Comparison of ENCODE assay signal across 11 mouse cellular contexts in genomic region chr1:40355904-40356521, GRCm38 (mm10). TPM values are rescaled to one million over a fixed set of nuclear protein-coding genes. Genes with fewer than 3 reads are reported as not detected.
DNase-seq lines count a peak whose midpoint lies in the region; ATAC-seq and TF ChIP-seq lines count a peak whose summit lies in the region.
"Had no signal": no experiment of that assay in that cellular context is flagged by ENCODE, and none has a peak within 500 bp of the region (broad histone marks: within the 10 kb centered on the region; RNA-seq: fewer than 3 reads in every experiment).

No protein-coding gene starts in this region.

- intact Hi-C loops in heart, postnatal 10 days (cut with DNase I) = no loop called here

- peak overlapping the region; percentile 16; the same call in 1 of the 2 replicates for H3K27ac ChIP-seq in stomach, embryonic 15.5 days
- H3K27ac ChIP-seq in stomach, postnatal 0 days (replicated peaks) = no peak overlapping the region
- peak overlapping the region; percentile 68 for H3K27ac ChIP-seq in lung, postnatal 0 days (ENCODE audit: low read length)
- H3K27ac ChIP-seq in hindbrain, embryonic 12.5 days = no peak overlapping the region
- no peak overlapping the region for H3K27ac ChIP-seq in midbrain, embryonic 11.5 days (ENCODE audit: low read depth, low read length)
- H3K27ac ChIP-seq: hindbrain, embryonic 10.5 days had no signal

- TF ChIP-seq CTCF in stomach, postnatal 0 days (IDR thresholded peaks at IDR 0.05; ENCODE audit: low read depth) = no peak
- no peak for TF ChIP-seq CTCF in lung, postnatal 0 days (IDR thresholded peaks at IDR 0.05)

- 57% methylated on average over 10 of the region's 10 CpGs for WGBS in stomach, embryonic 15.5 days
- WGBS in stomach, postnatal 0 days = 63% methylated on average over 10 of the region's 10 CpGs
- WGBS in lung, postnatal 0 days = 48% methylated on average over 10 of the region's 10 CpGs
- 84% methylated on average over 10 of the region's 10 CpGs for WGBS in hindbrain, embryonic 12.5 days
- WGBS in midbrain, embryonic 11.5 days = 89% methylated on average over 10 of the region's 10 CpGs

- no peaks in the 10 kb centered on the region for H3K4me1 ChIP-seq in stomach, embryonic 15.5 days
- no peaks in the 10 kb centered on the region for H3K4me1 ChIP-seq in stomach, postnatal 0 days (replicated peaks; ENCODE audit: control insufficient read depth, insufficient read depth)
- no peaks in the 10 kb centered on the region for H3K4me1 ChIP-seq in lung, postnatal 0 days (ENCODE audit: insufficient read depth, low read depth, low read length)
- peaks cover 9% of the 10 kb centered on the region for H3K4me1 ChIP-seq in hindbrain, embryonic 12.5 days
- H3K4me1 ChIP-seq in midbrain, embryonic 11.5 days (ENCODE audit: control insufficient read depth, insufficient read depth, low read length) = no peaks in the 10 kb centered on the region

- H3K27me3 ChIP-seq in stomach, embryonic 15.5 days (replicated peaks) = no peaks in the 10 kb centered on the region
- no peaks in the 10 kb centered on the region for H3K27me3 ChIP-seq in stomach, postnatal 0 days (ENCODE audit: control insufficient read depth, insufficient read depth, low read length)
- H3K27me3 ChIP-seq in lung, postnatal 0 days (replicated peaks; ENCODE audit: insufficient read depth, low read length) = no peaks in the 10 kb centered on the region
- H3K27me3 ChIP-seq in hindbrain, embryonic 12.5 days = no peaks in the 10 kb centered on the region; the same call in 1 of the 2 replicates
- H3K27me3 ChIP-seq in midbrain, embryonic 11.5 days (ENCODE audit: control insufficient read depth, insufficient read depth, low read length) = no peaks in the 10 kb centered on the region

- no peak overlapping the region for H3K9ac ChIP-seq in stomach, embryonic 15.5 days
- no peak overlapping the region for H3K9ac ChIP-seq in stomach, postnatal 0 days (ENCODE audit: low read length)
- no peak overlapping the region for H3K9ac ChIP-seq in lung, postnatal 0 days (replicated peaks; ENCODE audit: low read depth)
- no peak overlapping the region for H3K9ac ChIP-seq in hindbrain, embryonic 12.5 days
- no peak overlapping the region for H3K9ac ChIP-seq in midbrain, embryonic 11.5 days (ENCODE audit: low read length)

- ATAC-seq in stomach, embryonic 15.5 days (ENCODE audit: insufficient read depth, low FRiP score, low read depth) = no peak
- no peak for ATAC-seq in stomach, postnatal 0 days (ENCODE audit: low FRiP score, low TSS enrichment)
- ATAC-seq in lung, postnatal 0 days = no peak; the same call in 1 of the 2 replicates
- no peak for ATAC-seq in hindbrain, embryonic 12.5 days (ENCODE audit: low FRiP score)
- no peak for ATAC-seq in midbrain, embryonic 11.5 days (ENCODE audit: low FRiP score)
- ATAC-seq: intestine, postnatal 0 days had no signal

- no peak overlapping the region for H3K4me2 ChIP-seq in stomach, embryonic 15.5 days
- H3K4me2 ChIP-seq in stomach, postnatal 0 days (replicated peaks; ENCODE audit: low read depth) = no peak overlapping the region
- no peak overlapping the region for H3K4me2 ChIP-seq in lung, postnatal 0 days (replicated peaks; ENCODE audit: low read depth, low read length)
- no peak overlapping the region for H3K4me2 ChIP-seq in hindbrain, embryonic 12.5 days (replicated peaks)
- H3K4me2 ChIP-seq in midbrain, embryonic 11.5 days = no peak overlapping the region

- DNase-seq in heart, adult 11 months = peak; percentile 93
- no peak for DNase-seq in heart, postnatal 10 days
- DNase-seq in stomach, postnatal 0 days (ENCODE audit: low spot score) = no peak
- DNase-seq in lung, postnatal 0 days (ENCODE audit: low spot score) = peak; percentile 35
- DNase-seq in retina, embryonic 14.5 days (ENCODE audit: low spot score) = no peak
- DNase-seq in midbrain, embryonic 11.5 days (ENCODE audit: low spot score, missing footprints) = no peak
- DNase-seq: embryo, embryonic 11 days had no signal

- H3K4me3 ChIP-seq in stomach, embryonic 15.5 days (replicated peaks) = no peak overlapping the region
- no peak overlapping the region for H3K4me3 ChIP-seq in stomach, postnatal 0 days (ENCODE audit: low read depth, low read length)
- H3K4me3 ChIP-seq in lung, postnatal 0 days (ENCODE audit: low read depth, low read length) = no peak overlapping the region
- H3K4me3 ChIP-seq in hindbrain, embryonic 12.5 days = no peak overlapping the region
- no peak overlapping the region for H3K4me3 ChIP-seq in midbrain, embryonic 11.5 days (ENCODE audit: low read depth, low read length)
- H3K4me3 ChIP-seq: hindbrain, embryonic 10.5 days had no signal

- no peak for TF ChIP-seq EP300 in stomach, postnatal 0 days (optimal IDR thresholded peaks at IDR 0.05)
- no peak for TF ChIP-seq EP300 in lung, postnatal 0 days (IDR thresholded peaks at IDR 0.05)

- no peaks in the 10 kb centered on the region for H3K9me3 ChIP-seq in stomach, embryonic 15.5 days
- H3K9me3 ChIP-seq in stomach, postnatal 0 days (ENCODE audit: control insufficient read depth, low read length) = no peaks in the 10 kb centered on the region
- no peaks in the 10 kb centered on the region for H3K9me3 ChIP-seq in lung, postnatal 0 days (ENCODE audit: low read length)
- H3K9me3 ChIP-seq in hindbrain, embryonic 12.5 days (replicated peaks) = no peaks in the 10 kb centered on the region
- H3K9me3 ChIP-seq in midbrain, embryonic 11.5 days (ENCODE audit: control insufficient read depth, low read length) = no peaks in the 10 kb centered on the region
- H3K9me3 ChIP-seq: hindbrain, embryonic 10.5 days had no signal

- no peaks in the 10 kb centered on the region for H3K36me3 ChIP-seq in stomach, embryonic 15.5 days
- H3K36me3 ChIP-seq in stomach, postnatal 0 days (ENCODE audit: control insufficient read depth, insufficient read depth, low read length) = no peaks in the 10 kb centered on the region
- H3K36me3 ChIP-seq in lung, postnatal 0 days (ENCODE audit: insufficient read depth, low read length) = no peaks in the 10 kb centered on the region
- no peaks in the 10 kb centered on the region for H3K36me3 ChIP-seq in hindbrain, embryonic 12.5 days
- H3K36me3 ChIP-seq in midbrain, embryonic 11.5 days (ENCODE audit: control insufficient read depth, insufficient read depth, low read length) = no peaks in the 10 kb centered on the region
- H3K36me3 ChIP-seq: hindbrain, embryonic 10.5 days had no signal

RNA-seq across cellular contexts. Expression of gene Il1rl2, which starts 31.6 kb away (rescaled TPM):
- 1 to 10 TPM; 5.5 to 7.0 TPM for total RNA-seq in heart, postnatal 10 days (2021)
- polyA plus RNA-seq in stomach, embryonic 15.5 days (2015; fragmentation: Nextera tagmentation; extraction: Ambion mirVana) = 7.2 and 7.5 TPM in 2 replicates
- polyA plus RNA-seq in stomach, postnatal 0 days (2015; fragmentation: Nextera tagmentation; extraction: Ambion mirVana) = 6.1 and 6.8 TPM in 2 replicates
- polyA plus RNA-seq in lung, postnatal 0 days (2015; fragmentation: Nextera tagmentation; extraction: Ambion mirVana) = 6.3 and 8.2 TPM in 2 replicates
- 2.5 and 2.8 TPM in 2 replicates for polyA plus RNA-seq in hindbrain, embryonic 12.5 days (2016; fragmentation: Nextera tagmentation; extraction: Ambion mirVana)
- polyA plus RNA-seq in midbrain, embryonic 11.5 days (2014; fragmentation: Nextera tagmentation; extraction: Ambion mirVana) = 0.98 and 1.0 TPM in 2 replicates

Comparison
In these comparisons a context has a peak if more than half of its experiments do, and no peak if none do; other contexts are left out.
1. DNase-seq: peak in heart, adult 11 months (single experiment) and lung, postnatal 0 days (single experiment); none in heart, postnatal 10 days (0 of 2), stomach, postnatal 0 days (single experiment), retina, embryonic 14.5 days (single experiment) and midbrain, embryonic 11.5 days (single experiment).
2. H3K27ac ChIP-seq: peak in stomach, embryonic 15.5 days (single experiment) and lung, postnatal 0 days (single experiment); none in stomach, postnatal 0 days (single experiment), hindbrain, embryonic 12.5 days (single experiment) and midbrain, embryonic 11.5 days (single experiment).